Mouse (Mus musculus): Measurements from ENCODE around the gene M6pr. TPM values are rescaled to one million over a fixed set of nuclear protein-coding genes. Genes with fewer than 3 reads are reported as not detected.
A peak's percentile ranks its signal among the peaks of the same experiment; 100 is the strongest.

M6pr gene
- total and polyA plus RNA-seq, 2 experiments from 2014 or later = 44.0 to 51.9 TPM

DNA sequence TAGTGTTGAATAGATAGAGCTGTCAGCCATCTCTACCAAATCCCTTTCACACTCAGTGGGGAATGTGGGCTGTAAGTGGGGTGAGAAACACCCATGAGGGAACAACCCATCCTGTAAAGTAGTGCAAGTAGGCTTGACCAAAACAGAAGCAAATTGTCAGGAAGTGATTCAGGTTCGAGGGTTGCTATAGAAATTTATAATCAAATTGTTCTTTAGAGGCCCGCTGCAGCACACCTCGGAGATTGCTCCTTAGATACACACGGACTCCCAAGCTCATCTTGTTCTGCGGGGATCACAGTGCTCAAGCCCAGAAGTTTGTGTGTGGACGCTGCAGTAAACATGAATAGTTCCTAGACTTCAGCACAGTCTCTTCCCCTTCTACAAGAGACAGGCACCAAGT is 25.7 kb upstream of the M6pr start, which contains the start of gene Klrg1:
Klrg1 (minus strand) TSS at position 101 of the 400 bp plus-strand sequence.
- no peak within 1 kb of the TSS for H3K4me2 ChIP-seq (ENCODE audit: low read depth)
- no peak for TF ChIP-seq CTCF (IDR thresholded peaks at IDR 0.05; ENCODE audit: low read depth)
- no peaks in the 10 kb centered on the region for H3K4me1 ChIP-seq (ENCODE audit: insufficient read depth)
- no peak within 1 kb of the TSS for H3K9ac ChIP-seq
- no peaks in the 10 kb centered on the region for H3K36me3 ChIP-seq (ENCODE audit: insufficient read depth)
- DNase-seq (no peak), ATAC-seq (no peak)
- no peaks in the 10 kb centered on the region for H3K27me3 ChIP-seq (ENCODE audit: insufficient read depth, low read length)
- 88% methylated on average over 6 of the region's 6 CpGs for WGBS
- no peak within 1 kb of the TSS for H3K27ac ChIP-seq (ENCODE audit: low read depth, low read length)
- no peaks in the 10 kb centered on the region for H3K9me3 ChIP-seq (ENCODE audit: low read length)
- H3K4me3 ChIP-seq (ENCODE audit: low read depth, low read length) = no peak within 1 kb of the TSS

DNA sequence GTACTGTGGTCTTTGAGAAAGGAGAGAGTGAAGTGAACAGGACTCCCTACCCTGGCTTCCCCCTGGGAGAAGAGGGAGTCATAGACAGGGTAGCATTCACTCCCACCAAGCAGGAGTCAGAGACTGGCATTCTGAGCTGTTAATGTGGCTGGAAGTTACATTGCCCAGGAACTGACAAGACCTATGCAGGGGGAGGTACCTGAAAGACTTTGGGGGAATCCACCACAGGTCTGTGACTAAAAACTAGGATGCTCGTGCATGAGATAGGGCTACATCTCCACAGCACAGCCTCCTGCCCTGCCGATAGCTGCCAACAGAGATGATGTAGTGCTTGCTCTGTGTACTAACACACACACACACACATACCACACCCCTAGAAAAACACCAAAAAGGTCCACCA is 25.1 kb upstream of the M6pr start:
- TF ChIP-seq CTCF (IDR thresholded peaks at IDR 0.05; ENCODE audit: low read depth) = no peak
- H3K9me3 ChIP-seq (ENCODE audit: low read length) = no peaks in the 10 kb centered on the region
- H3K4me1 ChIP-seq (ENCODE audit: insufficient read depth) = no peaks in the 10 kb centered on the region
- H3K9ac ChIP-seq = no peak overlapping the region
- no peak overlapping the region for H3K27ac ChIP-seq (ENCODE audit: low read depth, low read length)
- no peaks in the 10 kb centered on the region for H3K36me3 ChIP-seq (ENCODE audit: insufficient read depth)
- WGBS = 87% methylated on average over 2 of the region's 2 CpGs
- no peak for DNase-seq
- H3K4me2 ChIP-seq (ENCODE audit: low read depth) = no peak overlapping the region
- no peaks in the 10 kb centered on the region for H3K27me3 ChIP-seq (ENCODE audit: insufficient read depth, low read length)
- H3K4me3 ChIP-seq (ENCODE audit: low read depth, low read length) = no peak overlapping the region
- ATAC-seq = no peak

DNA sequence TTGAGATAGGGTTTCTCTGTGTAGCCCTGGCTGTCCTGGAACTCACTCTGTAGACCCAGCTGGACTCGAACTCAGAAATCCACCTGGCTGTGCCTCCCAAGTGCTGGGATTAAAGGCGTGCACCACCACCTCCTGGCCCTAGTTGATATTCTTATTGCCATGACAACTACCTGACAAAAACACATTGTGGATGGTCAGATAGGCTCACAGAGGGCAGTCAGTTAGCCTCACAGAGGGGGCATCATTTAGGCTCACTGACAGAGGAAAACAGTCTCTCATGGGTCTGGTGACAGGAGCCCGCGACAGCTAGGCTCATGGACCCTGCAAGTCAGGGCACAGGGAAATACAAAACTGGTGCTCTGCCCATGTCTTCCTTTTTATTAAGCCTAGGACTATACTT is 24.2 kb upstream of the M6pr start:
- Histone ChIP-seq H3K9ac (no peak overlapping the region), H3K4me1 (ENCODE audit: insufficient read depth) (no peaks in the 10 kb centered on the region), H3K4me3 (ENCODE audit: low read depth, low read length) (no peak overlapping the region), H3K9me3 (ENCODE audit: low read length) (no peaks in the 10 kb centered on the region), H3K36me3 (ENCODE audit: insufficient read depth) (no peaks in the 10 kb centered on the region), H3K4me2 (ENCODE audit: low read depth) (no peak overlapping the region), H3K27ac (ENCODE audit: low read depth, low read length) (no peak overlapping the region), H3K27me3 (ENCODE audit: insufficient read depth, low read length) (no peaks in the 10 kb centered on the region)
- DNase-seq = no peak
- 83% methylated on average over 4 of the region's 4 CpGs for WGBS
- no peak for ATAC-seq
- TF ChIP-seq CTCF (IDR thresholded peaks at IDR 0.05; ENCODE audit: low read depth) = no peak

DNA sequence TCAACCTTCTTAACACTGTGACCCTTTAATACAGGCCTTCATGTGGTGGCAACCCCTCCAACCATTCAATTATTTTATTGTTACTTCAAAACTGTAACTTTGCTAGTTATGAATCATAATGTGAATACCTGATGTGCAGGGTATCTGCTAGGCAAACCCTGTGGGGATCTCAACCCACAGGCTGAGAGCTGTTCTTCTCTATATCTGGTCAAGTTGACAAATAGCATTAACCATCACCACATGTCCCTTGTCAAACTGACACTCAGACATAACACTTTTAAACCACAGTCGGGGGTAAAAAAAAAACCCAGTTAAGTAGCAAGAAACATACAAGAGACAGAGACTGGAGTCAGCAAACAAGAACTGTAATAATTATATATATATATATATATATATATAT is 23.7 kb upstream of the M6pr start:
- H3K36me3 ChIP-seq (ENCODE audit: insufficient read depth) = no peaks in the 10 kb centered on the region
- ATAC-seq (no peak), DNase-seq (no peak)
- TF ChIP-seq CTCF (IDR thresholded peaks at IDR 0.05; ENCODE audit: low read depth) = no peak
- WGBS = 97% methylated on average over 1 of the region's 1 CpGs
- no peak overlapping the region for H3K27ac ChIP-seq (ENCODE audit: low read depth, low read length)
- no peak overlapping the region for H3K9ac ChIP-seq
- no peaks in the 10 kb centered on the region for H3K4me1 ChIP-seq (ENCODE audit: insufficient read depth)
- H3K9me3 ChIP-seq (ENCODE audit: low read length) = no peaks in the 10 kb centered on the region
- H3K4me3 ChIP-seq (ENCODE audit: low read depth, low read length) = no peak overlapping the region
- H3K27me3 ChIP-seq (ENCODE audit: insufficient read depth, low read length) = no peaks in the 10 kb centered on the region
- no peak overlapping the region for H3K4me2 ChIP-seq (ENCODE audit: low read depth)

- Histone ChIP-seq H3K36me3 (ENCODE audit: insufficient read depth) (no peaks in the 10 kb centered on the region), H3K27ac (ENCODE audit: low read depth, low read length) (no peak overlapping the region), H3K4me1 (ENCODE audit: insufficient read depth) (no peaks in the 10 kb centered on the region), H3K27me3 (ENCODE audit: insufficient read depth, low read length) (no peaks in the 10 kb centered on the region), H3K9ac (no peak overlapping the region), H3K9me3 (ENCODE audit: low read length) (no peaks in the 10 kb centered on the region), H3K4me2 (ENCODE audit: low read depth) (no peak overlapping the region), H3K4me3 (ENCODE audit: low read depth, low read length) (no peak overlapping the region)
- DNase-seq (no peak), ATAC-seq (no peak)
- 38% methylated on average over 1 of the region's 1 CpGs for WGBS
- peak; percentile 24; the same call in 1 of the 2 replicates for TF ChIP-seq CTCF (IDR thresholded peaks at IDR 0.05; ENCODE audit: low read depth)
Observed at GRCm38 (mm10) chr6:122288263-122288662, 20.3 kb upstream of the M6pr start.

- Histone ChIP-seq H3K27me3 (ENCODE audit: insufficient read depth, low read length) (no peaks in the 10 kb centered on the region), H3K4me2 (ENCODE audit: low read depth) (no peak overlapping the region), H3K9me3 (ENCODE audit: low read length) (no peaks in the 10 kb centered on the region), H3K36me3 (ENCODE audit: insufficient read depth) (no peaks in the 10 kb centered on the region), H3K27ac (ENCODE audit: low read depth, low read length) (no peak overlapping the region), H3K4me3 (ENCODE audit: low read depth, low read length) (no peak overlapping the region), H3K9ac (no peak overlapping the region), H3K4me1 (ENCODE audit: insufficient read depth) (no peaks in the 10 kb centered on the region)
- WGBS = 60% methylated on average over 1 of the region's 1 CpGs
- no peak for DNase-seq
- no peak for TF ChIP-seq CTCF (IDR thresholded peaks at IDR 0.05; ENCODE audit: low read depth)
- ATAC-seq = no peak
Observed at GRCm38 (mm10) chr6:122289313-122289712, 19.2 kb upstream of the M6pr start.

- WGBS = 66% methylated on average over 3 of the region's 3 CpGs
- no peak for DNase-seq
- H3K9ac ChIP-seq = no peak overlapping the region
- H3K9me3 ChIP-seq (ENCODE audit: low read length) = no peaks in the 10 kb centered on the region
- no peaks in the 10 kb centered on the region for H3K4me1 ChIP-seq (ENCODE audit: insufficient read depth)
- H3K4me3 ChIP-seq (ENCODE audit: low read depth, low read length) = no peak overlapping the region
- no peaks in the 10 kb centered on the region for H3K27me3 ChIP-seq (ENCODE audit: insufficient read depth, low read length)
- ATAC-seq = no peak
- no peak overlapping the region for H3K27ac ChIP-seq (ENCODE audit: low read depth, low read length)
- TF ChIP-seq CTCF (IDR thresholded peaks at IDR 0.05; ENCODE audit: low read depth) = no peak
- H3K4me2 ChIP-seq (ENCODE audit: low read depth) = no peak overlapping the region
- no peaks in the 10 kb centered on the region for H3K36me3 ChIP-seq (ENCODE audit: insufficient read depth)
Observed at GRCm38 (mm10) chr6:122290253-122290652, 18.3 kb upstream of the M6pr start.

GRCm38 (mm10) chr6:122291264-122291663 is 17.3 kb upstream of the M6pr start:
- no peaks in the 10 kb centered on the region for H3K9me3 ChIP-seq (ENCODE audit: low read length)
- H3K27ac ChIP-seq (ENCODE audit: low read depth, low read length) = no peak overlapping the region
- TF ChIP-seq CTCF (IDR thresholded peaks at IDR 0.05; ENCODE audit: low read depth) = no peak
- 82% methylated on average over 2 of the region's 2 CpGs for WGBS
- H3K9ac ChIP-seq = no peak overlapping the region
- H3K4me3 ChIP-seq (ENCODE audit: low read depth, low read length) = no peak overlapping the region
- ATAC-seq (no peak), DNase-seq (no peak)
- H3K27me3 ChIP-seq (ENCODE audit: insufficient read depth, low read length) = no peaks in the 10 kb centered on the region
- no peaks in the 10 kb centered on the region for H3K4me1 ChIP-seq (ENCODE audit: insufficient read depth)
- H3K4me2 ChIP-seq (ENCODE audit: low read depth) = no peak overlapping the region
- no peaks in the 10 kb centered on the region for H3K36me3 ChIP-seq (ENCODE audit: insufficient read depth)
